Mouse (Mus musculus) thymus, adult 2 months (tissue): ENCODE measurements around the gene Bhlhe23.

Experiments
- CTCF ChIP-seq: fragments of 200-500 bp; IDR thresholded peaks from 2 replicates; pipeline ENCODE4 v1.5.1; 2012; ENCODE audit warnings: mild to moderate bottlenecking, control low read depth, low read length, moderate library complexity, borderline replicate concordance; ENCODE audit not compliant: control insufficient read depth, poor library complexity, insufficient read depth; ENCODE audit errors: extremely low read depth
- POLR2A ChIP-seq: fragments of 200-500 bp; IDR thresholded peaks from 2 replicates; pipeline ENCODE4 v1.6.1; 2012; ENCODE audit warnings: mild to moderate bottlenecking, low read length, control low read depth, moderate library complexity; ENCODE audit not compliant: control insufficient read depth, poor library complexity, insufficient read depth; ENCODE audit errors: extremely low read depth

GRCm38 (mm10) chr2:180726658-180727442, 49.9 kb downstream of the Bhlhe23 start:
- TF ChIP-seq POLR2A = 0 out of 2 replicates have a peak, but pooled peaks have one; percentile 34
- no peak for TF ChIP-seq CTCF
